Mouse (Mus musculus) forebrain, embryonic 12.5 days (tissue): ENCODE results near the gene Gabbr2. TPM values are rescaled to one million over a fixed set of nuclear protein-coding genes. Genes with fewer than 3 reads are reported as not detected.

Source experiments
- ATAC-seq: fragments of 200-750 bp; cut with Nextera tagmentation; 2 replicates; pipeline ENCODE4 v1.8.0; 2017; ENCODE audit warnings: moderate TSS enrichment; ENCODE audit not compliant: low FRiP score
- H3K27ac ChIP-seq: fragments of 300-500 bp; sonication (generic); 2 replicates; pipeline ENCODE4 v1.5.1; 2016; ENCODE audit warnings: mild to moderate bottlenecking
- H3K27me3 ChIP-seq: fragments of 300-500 bp; sonication (generic); 2 replicates; pipeline ENCODE4 v1.6.1; 2016; ENCODE audit warnings: mild to moderate bottlenecking
- H3K36me3 ChIP-seq: fragments of 300-500 bp; sonication (generic); replicated peaks from 2 replicates; pipeline ENCODE4 v1.6.1; 2016; ENCODE audit warnings: mild to moderate bottlenecking
- H3K4me1 ChIP-seq: fragments of 300-500 bp; sonication (generic); 2 replicates; pipeline ENCODE4 v1.6.1; 2016
- H3K4me2 ChIP-seq: fragments of 300-500 bp; sonication (generic); 2 replicates; pipeline ENCODE4 v1.6.1; 2016; ENCODE audit warnings: mild to moderate bottlenecking, moderate library complexity
- H3K4me3 ChIP-seq: fragments of 300-500 bp; sonication (generic); replicated peaks from 2 replicates; pipeline ENCODE4 v1.5.1; 2016; ENCODE audit warnings: mild to moderate bottlenecking
- H3K9ac ChIP-seq: fragments of 300-500 bp; sonication (generic); 2 replicates; pipeline ENCODE4 v1.6.1; 2016; ENCODE audit warnings: mild to moderate bottlenecking
- H3K9me3 ChIP-seq: fragments of 300-500 bp; sonication (generic); 2 replicates; pipeline ENCODE4 v1.6.1; 2016
- WGBS: fragments of 180-500 bp; shearing (Covaris S2); methylation state at CpG from one replicate; pipeline ENCODE4 v1.1.7; 2016; 5-methylcytosine and 5-hydroxymethylcytosine counted together
- polyA plus RNA-seq: library from polyadenylated mRNA; unstranded; fragments of >200 nt; fragmentation: Nextera tagmentation; extraction: Ambion mirVana; gene quantifications from 2 replicates; pipeline ENCODE4 v1.2.1, GENCODE M21; 2016

The Gabbr2 gene
- polyA plus RNA-seq, 1 experiment from 2014 or later = 0.51 TPM

DNA sequence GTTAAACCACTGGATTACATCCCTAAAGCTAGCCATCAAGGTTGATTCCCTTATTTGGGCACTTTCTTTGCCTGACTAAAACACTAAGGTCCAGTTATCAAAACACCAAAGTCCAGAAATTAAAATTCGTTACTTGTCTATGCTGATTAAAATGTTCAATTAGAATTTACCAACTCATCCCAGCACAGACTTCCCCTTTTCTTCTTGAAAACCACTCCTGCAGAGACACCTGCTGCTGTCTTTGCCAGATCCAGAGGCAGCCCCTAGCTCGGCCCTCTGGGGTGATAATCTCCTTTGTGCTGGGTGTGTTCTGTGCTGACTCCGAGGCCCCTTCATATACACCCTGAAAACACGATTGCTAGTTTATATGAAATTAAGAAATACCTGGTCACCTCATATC lies 315.7 kb downstream of the Gabbr2 start:
- Histone ChIP-seq H3K9me3 (no peaks in the 10 kb centered on the region), H3K4me3 (no peak overlapping the region), H3K36me3 (no peaks in the 10 kb centered on the region), H3K27me3 (peaks cover 4% of the 10 kb centered on the region; the same call in 1 of the 2 replicates), H3K9ac (no peak overlapping the region), H3K4me2 (no peak overlapping the region), H3K4me1 (no peaks in the 10 kb centered on the region), H3K27ac (no peak overlapping the region)
- no peak for ATAC-seq
- 41% methylated on average over 4 of the region's 4 CpGs for WGBS

DNA sequence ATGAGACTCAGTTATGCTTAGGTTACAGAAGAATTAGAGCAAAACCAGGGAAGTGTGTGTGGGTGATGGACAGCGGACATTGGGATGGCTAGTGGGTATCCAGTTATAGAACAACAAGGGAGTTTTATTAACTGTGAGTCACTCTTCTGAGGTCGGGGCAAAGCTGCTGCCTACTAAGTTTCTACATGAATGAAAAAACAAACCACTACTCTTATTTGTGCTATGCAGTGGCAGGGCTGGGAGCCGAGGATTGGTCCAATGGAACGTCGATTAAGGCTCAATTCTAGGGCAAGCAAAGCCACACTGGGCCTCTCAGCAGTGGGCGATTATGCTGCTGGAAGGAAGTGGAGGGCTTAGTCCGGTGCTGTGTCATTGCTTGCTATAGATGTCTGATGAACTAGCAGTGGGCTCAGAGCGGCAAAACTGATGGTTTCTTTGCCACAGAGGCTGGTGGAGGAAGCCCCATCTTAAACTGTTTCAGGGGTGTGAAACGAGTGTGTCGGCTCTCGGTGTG lies 316.3 kb downstream of the Gabbr2 start:
- H3K27ac ChIP-seq = no peak overlapping the region
- no peak overlapping the region for H3K9ac ChIP-seq
- H3K4me1 ChIP-seq = no peaks in the 10 kb centered on the region
- 68% methylated on average over 11 of the region's 11 CpGs for WGBS
- H3K9me3 ChIP-seq = no peaks in the 10 kb centered on the region
- ATAC-seq = no peak
- no peak overlapping the region for H3K4me3 ChIP-seq
- H3K36me3 ChIP-seq = no peaks in the 10 kb centered on the region
- 0 out of 2 replicates have a peak, but pooled peaks cover 4% of the 10 kb centered on the region for H3K27me3 ChIP-seq
- H3K4me2 ChIP-seq = no peak overlapping the region

- Histone ChIP-seq H3K27ac (no peak overlapping the region), H3K4me2 (no peak overlapping the region), H3K36me3 (no peaks in the 10 kb centered on the region), H3K9me3 (no peaks in the 10 kb centered on the region), H3K27me3 (no peaks in the 10 kb centered on the region), H3K9ac (no peak overlapping the region), H3K4me3 (no peak overlapping the region), H3K4me1 (peaks cover 22% of the 10 kb centered on the region)
- WGBS = 78% methylated on average over 11 of the region's 11 CpGs
- no peak for ATAC-seq
These were observed 323.1 kb downstream of the Gabbr2 start for GRCm38 (mm10) chr4:46668620-46669019.

- Histone ChIP-seq H3K36me3 (no peaks in the 10 kb centered on the region), H3K4me3 (no peak overlapping the region), H3K27ac (no peak overlapping the region), H3K4me1 (peaks cover 23% of the 10 kb centered on the region), H3K4me2 (no peak overlapping the region), H3K9me3 (no peaks in the 10 kb centered on the region), H3K27me3 (0 out of 2 replicates have a peak, but pooled peaks cover 4% of the 10 kb centered on the region), H3K9ac (no peak overlapping the region)
- WGBS = 52% methylated on average over 5 of the region's 5 CpGs
- no peak for ATAC-seq
These were observed 325.3 kb downstream of the Gabbr2 start for GRCm38 (mm10) chr4:46666420-46666819.

DNA sequence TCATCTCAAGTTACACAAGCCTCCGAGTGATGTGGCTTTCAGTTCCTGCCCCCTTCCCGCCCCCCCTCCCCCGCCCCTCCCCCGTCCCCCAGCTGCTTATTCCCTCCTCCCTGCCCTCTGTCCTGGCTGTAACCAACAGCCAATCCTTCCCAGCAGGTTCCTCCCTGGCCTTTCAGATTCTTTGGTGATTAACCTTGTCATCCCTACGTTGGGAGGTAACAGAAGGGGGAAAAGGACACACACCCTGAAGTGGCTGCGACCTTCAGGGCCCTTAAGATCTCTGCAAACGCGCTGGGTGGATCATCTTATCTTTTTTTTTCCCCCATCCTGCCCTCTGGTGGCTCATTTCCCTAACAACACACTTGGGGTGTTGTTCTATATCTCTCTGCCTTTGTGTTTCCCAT lies 326.3 kb downstream of the Gabbr2 start:
- no peaks in the 10 kb centered on the region for H3K9me3 ChIP-seq
- 0 out of 2 replicates have a peak, but pooled peaks cover 4% of the 10 kb centered on the region for H3K27me3 ChIP-seq
- no peak for ATAC-seq
- no peak overlapping the region for H3K9ac ChIP-seq
- H3K4me1 ChIP-seq = peaks cover 23% of the 10 kb centered on the region
- WGBS = 0% methylated on average over 6 of the region's 8 CpGs
- H3K27ac ChIP-seq = no peak overlapping the region
- H3K4me3 ChIP-seq = no peak overlapping the region
- peak overlapping the region; percentile 70 for H3K4me2 ChIP-seq
- H3K36me3 ChIP-seq = no peaks in the 10 kb centered on the region

GRCm38 (mm10) chr4:46664123-46665009 lies 327.3 kb downstream of the Gabbr2 start:
- Histone ChIP-seq H3K9ac (peak overlapping the region; percentile 58), H3K4me1 (peaks cover 23% of the 10 kb centered on the region), H3K27me3 (0 out of 2 replicates have a peak, but pooled peaks cover 4% of the 10 kb centered on the region), H3K27ac (peak overlapping the region; percentile 82), H3K4me3 (peak overlapping the region; percentile 40), H3K9me3 (no peaks in the 10 kb centered on the region), H3K4me2 (peak overlapping the region; percentile 70), H3K36me3 (no peaks in the 10 kb centered on the region)
- ATAC-seq = peak; percentile 89
- WGBS = 3% methylated on average over 34 of the region's 34 CpGs

DNA sequence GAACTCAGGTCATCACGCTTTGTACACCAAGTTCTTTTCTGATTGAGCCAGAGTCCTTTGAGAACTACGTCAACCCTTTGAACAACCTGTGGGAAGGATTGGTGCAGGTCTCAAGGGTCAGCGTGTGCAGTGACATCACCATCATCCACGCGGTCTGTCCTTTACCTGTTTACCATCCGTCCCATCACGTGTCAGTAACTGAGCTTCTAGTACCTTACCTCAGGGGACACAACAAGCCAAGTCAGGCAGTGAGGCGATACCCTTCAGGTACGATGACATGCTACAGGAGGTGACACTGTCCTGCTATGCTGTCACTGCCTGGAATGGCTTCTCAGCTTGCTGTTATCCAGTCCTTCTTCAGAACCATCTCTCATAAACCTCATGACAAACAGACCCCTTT lies 330.2 kb downstream of the Gabbr2 start:
- H3K27ac ChIP-seq = no peak overlapping the region
- H3K27me3 ChIP-seq = 0 out of 2 replicates have a peak, but pooled peaks cover 4% of the 10 kb centered on the region
- no peak overlapping the region for H3K9ac ChIP-seq
- H3K36me3 ChIP-seq = no peaks in the 10 kb centered on the region
- no peak for ATAC-seq
- no peaks in the 10 kb centered on the region for H3K9me3 ChIP-seq
- peaks cover 16% of the 10 kb centered on the region for H3K4me1 ChIP-seq
- no peak overlapping the region for H3K4me2 ChIP-seq
- H3K4me3 ChIP-seq = no peak overlapping the region
- 79% methylated on average over 9 of the region's 9 CpGs for WGBS

GRCm38 (mm10) chr4:46658946-46659345 lies 332.7 kb downstream of the Gabbr2 start:
- no peak overlapping the region for H3K27ac ChIP-seq
- no peaks in the 10 kb centered on the region for H3K36me3 ChIP-seq
- 0 out of 2 replicates have a peak, but pooled peaks cover 4% of the 10 kb centered on the region for H3K27me3 ChIP-seq
- H3K4me1 ChIP-seq = peaks cover 4% of the 10 kb centered on the region
- no peak overlapping the region for H3K4me2 ChIP-seq
- 68% methylated on average over 5 of the region's 5 CpGs for WGBS
- no peak for ATAC-seq
- H3K9ac ChIP-seq = no peak overlapping the region
- no peaks in the 10 kb centered on the region for H3K9me3 ChIP-seq
- no peak overlapping the region for H3K4me3 ChIP-seq

- no peaks in the 10 kb centered on the region for H3K9me3 ChIP-seq
- no peak for ATAC-seq
- peaks cover 7% of the 10 kb centered on the region; the same call in 1 of the 2 replicates for H3K27me3 ChIP-seq
- no peak overlapping the region for H3K27ac ChIP-seq
- H3K36me3 ChIP-seq = no peaks in the 10 kb centered on the region
- no peak overlapping the region for H3K4me3 ChIP-seq
- no peak overlapping the region for H3K9ac ChIP-seq
- no peak overlapping the region for H3K4me2 ChIP-seq
- WGBS = 15% methylated on average over 5 of the region's 5 CpGs
- H3K4me1 ChIP-seq = no peaks in the 10 kb centered on the region
These were observed 334.6 kb downstream of the Gabbr2 start for GRCm38 (mm10) chr4:46657116-46657515.

DNA sequence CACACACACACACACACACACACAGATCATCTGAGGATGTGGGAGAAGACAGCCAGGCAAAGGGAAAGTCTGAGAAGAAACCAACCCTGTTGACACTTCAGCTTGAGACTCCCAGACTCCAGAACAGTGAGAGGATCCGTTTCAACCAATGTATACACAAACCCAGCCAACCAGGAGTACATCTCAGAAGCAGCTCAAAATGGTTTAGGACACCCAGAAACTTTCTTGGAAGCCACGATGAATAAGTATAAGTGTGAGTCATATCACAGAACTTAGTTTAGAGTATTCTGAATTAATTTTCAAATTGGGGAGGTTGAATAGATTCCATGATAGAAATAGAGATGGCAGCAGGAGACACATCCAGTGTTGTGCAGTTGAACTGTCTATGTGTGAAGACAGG lies 335.7 kb downstream of the Gabbr2 start:
- no peak overlapping the region for H3K4me2 ChIP-seq

DNA sequence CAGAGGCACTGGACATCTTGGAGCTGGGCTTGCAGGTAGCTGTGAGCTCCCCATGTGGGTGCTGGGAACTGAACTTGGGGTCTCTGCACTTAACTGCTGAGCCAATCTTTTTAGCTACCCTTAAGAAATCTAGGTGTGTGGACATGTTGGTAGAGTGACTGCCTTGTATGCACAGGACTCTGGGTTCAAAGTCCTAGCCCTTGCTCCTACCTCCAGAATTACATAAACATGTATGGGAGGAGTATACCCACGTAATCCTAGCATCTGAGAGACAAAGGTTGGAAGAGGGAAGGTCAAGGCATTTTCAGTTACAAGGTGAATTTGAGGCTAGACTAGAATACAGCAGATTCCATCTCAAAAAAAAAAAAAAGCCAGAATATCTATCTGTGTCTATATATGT lies 336.4 kb downstream of the Gabbr2 start:
- Histone ChIP-seq H3K4me2 (no peak overlapping the region), H3K4me1 (peaks cover 6% of the 10 kb centered on the region; the same call in 1 of the 2 replicates), H3K36me3 (no peaks in the 10 kb centered on the region), H3K27ac (no peak overlapping the region), H3K9me3 (no peaks in the 10 kb centered on the region), H3K9ac (no peak overlapping the region), H3K4me3 (no peak overlapping the region), H3K27me3 (peaks cover 24% of the 10 kb centered on the region)
- 62% methylated on average over 1 of the region's 1 CpGs for WGBS
- ATAC-seq = no peak

More for the DNA sequence above, 335.7 kb downstream of the Gabbr2 start:
- H3K9me3 ChIP-seq = no peaks in the 10 kb centered on the region
- no peak overlapping the region for H3K4me3 ChIP-seq
- H3K27me3 ChIP-seq = peaks cover 19% of the 10 kb centered on the region
- peaks cover under 1% of the 10 kb centered on the region; the same call in 1 of the 2 replicates for H3K4me1 ChIP-seq
- H3K27ac ChIP-seq = no peak overlapping the region
- WGBS = 78% methylated on average over 2 of the region's 2 CpGs
- H3K36me3 ChIP-seq = no peaks in the 10 kb centered on the region
- no peak for ATAC-seq
- no peak overlapping the region for H3K9ac ChIP-seq

- peak within 1 kb of the TSS; percentile 73 for H3K4me3 ChIP-seq
- H3K36me3 ChIP-seq = no peaks in the 10 kb centered on the region
- peaks cover 12% of the 10 kb centered on the region; the same call in 1 of the 2 replicates for H3K4me1 ChIP-seq
- peak within 1 kb of the TSS; percentile 94 for H3K4me2 ChIP-seq
- peaks cover 49% of the 10 kb centered on the region for H3K27me3 ChIP-seq
- peak within 1 kb of the TSS; percentile 70; the same call in 1 of the 2 replicates for H3K27ac ChIP-seq
- under 1% methylated on average over 67 of the region's 69 CpGs for WGBS
- peak within 1 kb of the TSS; percentile 62 for H3K9ac ChIP-seq
- ATAC-seq = peak; percentile 97
- no peaks in the 10 kb centered on the region for H3K9me3 ChIP-seq
These were observed 341.5 kb downstream of the Gabbr2 start, which contains the start of gene Tbc1d2 for GRCm38 (mm10) chr4:46650086-46650753. Tbc1d2 (minus strand) TSS chr4:46650209.
